Mouse (Mus musculus): ENCODE measurements around the gene Rassf3. TPM values are rescaled to one million over a fixed set of nuclear protein-coding genes. Genes with fewer than 3 reads are reported as not detected.

The Rassf3 gene
- polyA plus RNA-seq, 1 experiment = 41.2 TPM

DNA sequence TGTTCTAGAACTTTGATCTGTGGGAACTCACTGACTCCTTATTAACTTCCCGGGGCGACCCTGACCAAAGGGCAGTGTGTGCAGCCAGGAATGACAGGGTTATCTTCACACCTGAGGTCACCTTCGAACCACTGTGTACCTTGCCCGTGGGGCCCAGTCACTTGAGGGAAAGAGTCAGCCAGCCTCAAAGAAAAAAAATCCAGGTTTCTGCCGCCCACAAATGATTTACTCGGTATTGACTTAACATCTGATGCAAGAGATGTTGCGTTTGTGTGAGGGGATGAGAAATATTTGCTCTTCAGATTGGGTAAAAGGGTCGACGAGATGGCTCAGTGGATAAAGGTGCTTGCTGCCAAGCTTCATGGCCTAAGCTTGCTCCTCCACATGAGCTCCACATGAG, 10.2 kb upstream of the Rassf3 start:
- 59% methylated on average over 9 of the region's 9 CpGs for WGBS
- TF ChIP-seq CTCF (IDR thresholded peaks at IDR 0.05; ENCODE audit: control insufficient read depth, insufficient read depth, low read length) (no peak), POLR2A (IDR thresholded peaks at IDR 0.05; ENCODE audit: borderline replicate concordance, control insufficient read depth, low read depth, low read length) (no peak)
- Histone ChIP-seq H3K4me3 (replicated peaks; ENCODE audit: control insufficient read depth, low read depth, low read length) (no peak overlapping the region), H3K27ac (ENCODE audit: control insufficient read depth, insufficient read depth, low read depth, low read length, poor library complexity) (peak overlapping the region; percentile 41), H3K4me1 (ENCODE audit: control insufficient read depth, insufficient read depth, low read length) (peaks cover 13% of the 10 kb centered on the region)

DNA sequence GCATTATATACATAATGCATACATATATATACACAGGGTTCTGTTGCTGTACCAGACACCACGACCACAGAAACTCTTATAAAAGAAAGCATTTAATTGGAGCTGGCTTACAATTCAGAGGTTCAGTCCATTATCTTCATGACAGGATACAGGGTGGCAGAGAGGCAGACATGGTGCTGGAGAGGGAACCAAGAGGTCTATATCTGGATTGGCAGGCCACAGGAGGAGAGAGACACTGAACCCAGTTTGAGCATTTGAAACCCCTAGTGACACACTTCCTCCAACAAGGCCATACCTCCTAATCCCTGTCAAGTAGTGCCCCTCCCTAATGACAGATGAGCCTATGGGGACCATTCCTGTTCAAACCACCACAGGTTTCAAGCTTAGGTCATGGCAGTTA, 7.2 kb upstream of the Rassf3 start:
- H3K27ac ChIP-seq (ENCODE audit: control insufficient read depth, insufficient read depth, low read depth, low read length, poor library complexity) = no peak overlapping the region
- H3K4me3 ChIP-seq (replicated peaks; ENCODE audit: control insufficient read depth, low read depth, low read length) = no peak overlapping the region
- peaks cover 12% of the 10 kb centered on the region for H3K4me1 ChIP-seq (ENCODE audit: control insufficient read depth, insufficient read depth, low read length)
- 53% methylated on average over 1 of the region's 1 CpGs for WGBS
- no peak for TF ChIP-seq CTCF (IDR thresholded peaks at IDR 0.05; ENCODE audit: control insufficient read depth, insufficient read depth, low read length)
- TF ChIP-seq POLR2A (IDR thresholded peaks at IDR 0.05; ENCODE audit: borderline replicate concordance, control insufficient read depth, low read depth, low read length) = no peak

GRCm38 (mm10) chr10:121481141-121481540, 5.0 kb upstream of the Rassf3 start:
- TF ChIP-seq POLR2A (IDR thresholded peaks at IDR 0.05; ENCODE audit: borderline replicate concordance, control insufficient read depth, low read depth, low read length) = no peak
- no peak for TF ChIP-seq CTCF (IDR thresholded peaks at IDR 0.05; ENCODE audit: control insufficient read depth, insufficient read depth, low read length)
- WGBS = 87% methylated on average over 10 of the region's 10 CpGs
- Histone ChIP-seq H3K4me1 (ENCODE audit: control insufficient read depth, insufficient read depth, low read length) (peaks cover 7% of the 10 kb centered on the region), H3K4me3 (replicated peaks; ENCODE audit: control insufficient read depth, low read depth, low read length) (no peak overlapping the region), H3K27ac (ENCODE audit: control insufficient read depth, insufficient read depth, low read depth, low read length, poor library complexity) (no peak overlapping the region)

DNA sequence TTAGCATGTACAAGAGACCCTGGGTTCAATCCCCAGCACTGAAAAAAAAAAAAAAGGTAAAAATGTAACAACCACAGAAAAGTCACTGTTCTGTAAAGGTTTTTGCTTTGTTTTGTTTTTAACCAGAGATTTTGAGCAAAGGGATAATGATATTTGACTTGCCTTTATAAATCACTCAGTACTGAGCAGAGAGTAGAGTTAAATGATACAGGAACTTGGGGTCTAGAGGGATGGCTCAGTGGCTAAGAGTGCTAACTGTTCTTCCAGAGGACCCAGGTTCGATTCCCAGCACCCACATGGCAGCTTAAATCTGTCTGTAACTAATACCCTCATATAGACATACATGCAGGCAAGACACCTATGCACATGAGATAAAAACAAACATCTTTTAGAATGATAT, 3.8 kb upstream of the Rassf3 start:
- TF ChIP-seq POLR2A (IDR thresholded peaks at IDR 0.05; ENCODE audit: borderline replicate concordance, control insufficient read depth, low read depth, low read length) (no peak), CTCF (IDR thresholded peaks at IDR 0.05; ENCODE audit: control insufficient read depth, insufficient read depth, low read length) (no peak)
- Histone ChIP-seq H3K27ac (ENCODE audit: control insufficient read depth, insufficient read depth, low read depth, low read length, poor library complexity) (no peak overlapping the region), H3K4me1 (ENCODE audit: control insufficient read depth, insufficient read depth, low read length) (peaks cover 5% of the 10 kb centered on the region), H3K4me3 (replicated peaks; ENCODE audit: control insufficient read depth, low read depth, low read length) (no peak overlapping the region)
- WGBS = 68% methylated on average over 1 of the region's 1 CpGs

GRCm38 (mm10) chr10:121477433-121477832, 1.3 kb upstream of the Rassf3 start:
- TF ChIP-seq POLR2A (IDR thresholded peaks at IDR 0.05; ENCODE audit: borderline replicate concordance, control insufficient read depth, low read depth, low read length) (no peak), CTCF (IDR thresholded peaks at IDR 0.05; ENCODE audit: control insufficient read depth, insufficient read depth, low read length) (no peak)
- peaks cover 1% of the 10 kb centered on the region for H3K4me1 ChIP-seq (ENCODE audit: control insufficient read depth, insufficient read depth, low read length)
- peak overlapping the region; percentile 70 for H3K27ac ChIP-seq (ENCODE audit: control insufficient read depth, insufficient read depth, low read depth, low read length, poor library complexity)
- H3K4me3 ChIP-seq (replicated peaks; ENCODE audit: control insufficient read depth, low read depth, low read length) = no peak overlapping the region
- WGBS = 16% methylated on average over 10 of the region's 10 CpGs

- Histone ChIP-seq H3K4me1 (ENCODE audit: control insufficient read depth, insufficient read depth, low read length) (peaks cover 2% of the 10 kb centered on the region), H3K4me3 (replicated peaks; ENCODE audit: control insufficient read depth, low read depth, low read length) (peak overlapping the region; percentile 58), H3K27ac (ENCODE audit: control insufficient read depth, insufficient read depth, low read depth, low read length, poor library complexity) (no peak overlapping the region)
- WGBS = 3% methylated on average over 8 of the region's 8 CpGs
- no peak for TF ChIP-seq CTCF (IDR thresholded peaks at IDR 0.05; ENCODE audit: control insufficient read depth, insufficient read depth, low read length)
- TF ChIP-seq POLR2A (IDR thresholded peaks at IDR 0.05; ENCODE audit: borderline replicate concordance, control insufficient read depth, low read depth, low read length) = no peak
Observed at GRCm38 (mm10) chr10:121476968-121477337, 806 bp upstream of the Rassf3 start.

DNA sequence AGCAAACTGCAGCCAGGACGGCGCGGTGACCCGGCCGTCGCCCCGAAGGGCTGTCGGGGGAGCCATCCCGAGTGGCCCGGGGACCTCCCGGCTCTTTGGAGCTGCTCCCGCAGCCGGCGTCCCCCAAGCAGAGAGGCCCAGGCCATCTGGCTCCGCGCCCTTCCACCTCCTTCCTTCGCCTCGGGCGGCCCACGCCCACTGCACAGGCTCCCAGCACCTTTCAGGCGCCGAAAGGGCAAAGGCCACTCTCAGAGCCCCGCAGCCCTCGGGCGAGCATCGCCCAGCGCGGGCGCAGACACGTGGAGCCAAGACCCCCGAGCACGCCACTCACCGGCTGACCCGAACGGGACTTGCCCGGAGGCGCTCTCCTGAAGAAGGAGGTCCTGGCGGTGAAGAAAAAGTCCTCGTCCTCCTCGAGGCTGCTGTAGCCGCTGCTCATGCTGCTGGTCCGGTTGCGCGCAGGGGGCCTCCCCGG, 438 bp downstream of the Rassf3 start:
- Histone ChIP-seq H3K4me3 (replicated peaks; ENCODE audit: control insufficient read depth, low read depth, low read length) (peak overlapping the region; percentile 86), H3K4me1 (ENCODE audit: control insufficient read depth, insufficient read depth, low read length) (peaks cover 4% of the 10 kb centered on the region), H3K27ac (ENCODE audit: control insufficient read depth, insufficient read depth, low read depth, low read length, poor library complexity) (peak overlapping the region; percentile 93)
- TF ChIP-seq CTCF (IDR thresholded peaks at IDR 0.05; ENCODE audit: control insufficient read depth, insufficient read depth, low read length) (no peak), POLR2A (IDR thresholded peaks at IDR 0.05; ENCODE audit: borderline replicate concordance, control insufficient read depth, low read depth, low read length) (no peak)
- WGBS = under 1% methylated on average over 45 of the region's 45 CpGs

DNA sequence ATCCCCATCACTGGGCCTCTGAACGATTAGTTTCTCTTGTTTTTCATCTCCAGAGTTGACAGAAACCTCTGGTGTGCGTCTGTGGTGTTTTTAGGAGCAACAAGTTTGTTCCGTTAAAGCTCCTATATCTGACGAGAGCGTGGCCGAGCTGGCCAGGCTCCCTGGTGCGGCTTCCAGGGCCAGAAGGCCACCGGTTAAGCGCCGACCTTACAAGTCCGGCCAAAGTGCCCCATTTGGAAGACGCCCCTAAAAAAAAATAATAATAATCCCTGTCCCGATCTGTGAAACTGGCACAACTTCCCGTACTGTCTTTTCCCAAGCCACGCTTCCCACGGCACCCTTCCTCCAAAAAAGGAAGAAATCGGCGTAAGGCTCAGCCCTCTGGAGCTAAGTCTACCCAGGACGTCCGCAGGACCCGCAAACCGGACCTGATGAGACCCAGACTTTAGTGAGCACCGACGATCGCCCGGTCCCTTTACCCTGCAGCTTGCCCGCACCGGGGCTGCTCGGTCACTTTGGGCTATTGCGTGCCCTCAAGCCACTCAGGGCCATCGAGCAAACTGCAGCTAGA, 961 bp downstream of the Rassf3 start:
- H3K4me1 ChIP-seq (ENCODE audit: control insufficient read depth, insufficient read depth, low read length) = peaks cover 4% of the 10 kb centered on the region
- no peak for TF ChIP-seq POLR2A (IDR thresholded peaks at IDR 0.05; ENCODE audit: borderline replicate concordance, control insufficient read depth, low read depth, low read length)
- H3K4me3 ChIP-seq (replicated peaks; ENCODE audit: control insufficient read depth, low read depth, low read length) = peak overlapping the region; percentile 86
- under 1% methylated on average over 31 of the region's 31 CpGs for WGBS
- H3K27ac ChIP-seq (ENCODE audit: control insufficient read depth, insufficient read depth, low read depth, low read length, poor library complexity) = peak overlapping the region; percentile 93

DNA sequence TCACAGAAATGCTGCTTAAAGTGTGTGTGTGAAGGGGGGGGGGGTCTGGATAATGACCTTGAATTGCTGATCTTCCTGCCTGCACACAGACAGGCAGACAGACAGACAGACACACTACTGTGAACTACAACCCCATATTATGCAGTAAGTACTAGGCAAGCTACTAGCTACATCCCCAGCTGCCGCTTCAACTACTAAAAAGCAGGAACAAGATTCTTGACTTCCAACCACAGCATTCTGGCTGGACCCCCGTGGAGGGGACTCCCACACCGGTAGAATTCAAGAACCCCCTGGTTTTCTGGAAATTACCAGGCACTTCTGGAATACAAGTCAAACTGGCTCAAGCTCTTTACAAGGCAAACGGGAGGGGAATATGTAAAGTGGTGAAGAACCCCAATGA, 1.9 kb downstream of the Rassf3 start:
- Histone ChIP-seq H3K4me1 (ENCODE audit: control insufficient read depth, insufficient read depth, low read length) (peaks cover 4% of the 10 kb centered on the region), H3K4me3 (replicated peaks; ENCODE audit: control insufficient read depth, low read depth, low read length) (peak overlapping the region; percentile 69), H3K27ac (ENCODE audit: control insufficient read depth, insufficient read depth, low read depth, low read length, poor library complexity) (peak overlapping the region; percentile 55)
- TF ChIP-seq POLR2A (IDR thresholded peaks at IDR 0.05; ENCODE audit: borderline replicate concordance, control insufficient read depth, low read depth, low read length) (no peak), CTCF (IDR thresholded peaks at IDR 0.05; ENCODE audit: control insufficient read depth, insufficient read depth, low read length) (no peak)
- WGBS = 6% methylated on average over 4 of the region's 4 CpGs
